Mouse (Mus musculus) liver, embryonic 14.5 days (tissue): ENCODE measurements around the gene Maml1. TPM values are rescaled to one million over a fixed set of nuclear protein-coding genes. Genes with fewer than 3 reads are reported as not detected.

Experiments
- ATAC-seq: fragments of 200-750 bp; cut with Nextera tagmentation; 2 replicates; pipeline ENCODE4 v1.8.0; 2017; ENCODE audit warnings: moderate number of reproducible peaks, mild to moderate bottlenecking, moderate library complexity; ENCODE audit not compliant: insufficient read depth
- DNase-seq, 3 experiments: peaks; one replicate each; pipeline ENCODE4 v3.0.0-alpha.2; 2012 to 2013; ENCODE audit warnings: low read depth in 3 of 3, low spot score in 3 of 3
- H3K27ac ChIP-seq: fragments of 300-500 bp; sonication (generic); 2 replicates; pipeline ENCODE4 v1.5.1; 2014; ENCODE audit warnings: moderate library complexity, mild to moderate bottlenecking, control low read depth, inconsistent platforms
- H3K27me3 ChIP-seq: fragments of 300-500 bp; sonication (generic); 2 replicates; pipeline ENCODE4 v1.6.1; 2014; ENCODE audit warnings: mild to moderate bottlenecking, low read length, moderate library complexity; ENCODE audit not compliant: control insufficient read depth, insufficient read depth
- H3K36me3 ChIP-seq: fragments of 300-500 bp; sonication (generic); replicated peaks from 2 replicates; pipeline ENCODE4 v1.6.1; 2014; ENCODE audit warnings: low read depth; ENCODE audit not compliant: control insufficient read depth, insufficient read depth
- H3K4me1 ChIP-seq, 2 experiments: fragments of 200-500 bp in 1 of 2; fragments of 300-500 bp in 1 of 2; sonication (generic) in 1 of 2; replicated peaks; 2 replicates each; pipeline ENCODE4 v1.6.1; 2012 to 2014; ENCODE audit warnings: antibody characterized with exemption in 1 of 2, inconsistent platforms in 1 of 2, low read length in 1 of 2; ENCODE audit not compliant: control insufficient read depth in 2 of 2, insufficient read depth in 2 of 2
- H3K4me2 ChIP-seq: fragments of 300-500 bp; sonication (generic); 2 replicates; pipeline ENCODE4 v1.6.1; 2014; ENCODE audit warnings: low read depth, mild to moderate bottlenecking, control low read depth, moderate library complexity
- H3K4me3 ChIP-seq, 2 experiments: fragments of 200-500 bp in 1 of 2; fragments of 300-500 bp in 1 of 2; sonication (generic) in 1 of 2; 2 replicates each; pipeline ENCODE4 v1.5.1; 2012 to 2014; ENCODE audit warnings: low read depth in 2 of 2, low read length in 2 of 2, mild to moderate bottlenecking in 2 of 2, control low read depth in 1 of 2, inconsistent platforms in 1 of 2, moderate library complexity in 1 of 2; ENCODE audit not compliant: insufficient read depth in 1 of 2
- H3K9ac ChIP-seq: fragments of 300-500 bp; sonication (generic); replicated peaks from 2 replicates; pipeline ENCODE4 v1.6.1; 2014; ENCODE audit warnings: mild to moderate bottlenecking, control low read depth, moderate library complexity
- H3K9me3 ChIP-seq: fragments of 300-500 bp; sonication (generic); 2 replicates; pipeline ENCODE4 v1.6.1; 2016; ENCODE audit warnings: low read length, mixed read lengths; ENCODE audit not compliant: control insufficient read depth
- CTCF ChIP-seq: IDR thresholded peaks from 2 replicates; pipeline ENCODE4 v1.5.1; 2016; ENCODE audit warnings: antibody characterized with exemption, low read depth, control low read depth
- EP300 ChIP-seq: IDR thresholded peaks from 2 replicates; pipeline ENCODE4 v1.6.1; 2016; ENCODE audit warnings: antibody characterized with exemption, low read depth
- WGBS: fragments of 180-500 bp; shearing (Covaris S2); extraction: QIAGEN DNeasy Blood & Tissue Kit; methylation state at CpG from one replicate; pipeline ENCODE4 v1.1.7; 2014; ENCODE audit not compliant: insufficient replicate concordance; 5-methylcytosine and 5-hydroxymethylcytosine counted together
- polyA plus RNA-seq, 2 experiments: library from polyadenylated mRNA; depleted of rRNA in 1 of 2; stranded (reverse) in 1 of 2; unstranded in 1 of 2; fragments of >200 nt; fragmentation: Nextera tagmentation in 1 of 2; extraction: Ambion mirVana in 1 of 2; gene quantifications; 2 replicates each; pipeline versions ENCODE4 v1.2.1 to v1.2.3; 2012 to 2014

Gene Maml1
- polyA plus RNA-seq, 2 experiments = 1.9 to 3.4 TPM

DNA sequence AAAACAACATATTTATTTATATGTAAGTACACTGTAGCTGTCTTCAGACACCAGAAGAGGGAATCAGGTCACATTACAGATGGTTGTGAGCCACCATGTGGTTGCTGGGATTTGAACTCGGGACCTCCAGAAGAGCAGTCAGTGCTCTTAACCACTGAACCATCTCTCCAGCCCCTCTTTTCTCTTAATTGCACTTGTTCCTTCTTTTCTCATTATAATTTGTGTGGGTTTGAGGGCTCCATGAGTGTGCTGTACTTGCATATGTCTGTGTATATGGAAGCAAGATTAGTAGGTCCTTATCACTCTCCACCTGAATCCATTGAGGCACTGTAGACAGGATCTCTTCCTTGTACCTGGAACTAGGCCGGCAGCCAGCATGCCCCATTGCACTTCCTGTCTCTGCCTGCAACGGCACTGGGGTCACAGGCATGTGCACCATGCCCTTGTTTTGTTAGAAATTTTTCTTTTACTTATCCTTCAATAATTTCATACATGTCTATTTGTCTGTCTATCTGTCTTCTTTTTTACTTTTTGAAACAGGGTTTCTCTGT lies 36.0 kb upstream of the Maml1 start:
- no peak overlapping the region for H3K27ac ChIP-seq
- H3K4me1 ChIP-seq = peaks cover 12 to 13% of the 10 kb centered on the region in 2 experiments
- DNase-seq (no peak), ATAC-seq (no peak)
- no peak overlapping the region for H3K9ac ChIP-seq
- no peaks in the 10 kb centered on the region for H3K36me3 ChIP-seq
- H3K9me3 ChIP-seq = no peaks in the 10 kb centered on the region
- no peak overlapping the region for H3K4me2 ChIP-seq
- 56% methylated on average over 3 of the region's 3 CpGs for WGBS
- no peak overlapping the region for H3K4me3 ChIP-seq
- H3K27me3 ChIP-seq = no peaks in the 10 kb centered on the region
- TF ChIP-seq EP300 (no peak), CTCF (no peak)

DNA sequence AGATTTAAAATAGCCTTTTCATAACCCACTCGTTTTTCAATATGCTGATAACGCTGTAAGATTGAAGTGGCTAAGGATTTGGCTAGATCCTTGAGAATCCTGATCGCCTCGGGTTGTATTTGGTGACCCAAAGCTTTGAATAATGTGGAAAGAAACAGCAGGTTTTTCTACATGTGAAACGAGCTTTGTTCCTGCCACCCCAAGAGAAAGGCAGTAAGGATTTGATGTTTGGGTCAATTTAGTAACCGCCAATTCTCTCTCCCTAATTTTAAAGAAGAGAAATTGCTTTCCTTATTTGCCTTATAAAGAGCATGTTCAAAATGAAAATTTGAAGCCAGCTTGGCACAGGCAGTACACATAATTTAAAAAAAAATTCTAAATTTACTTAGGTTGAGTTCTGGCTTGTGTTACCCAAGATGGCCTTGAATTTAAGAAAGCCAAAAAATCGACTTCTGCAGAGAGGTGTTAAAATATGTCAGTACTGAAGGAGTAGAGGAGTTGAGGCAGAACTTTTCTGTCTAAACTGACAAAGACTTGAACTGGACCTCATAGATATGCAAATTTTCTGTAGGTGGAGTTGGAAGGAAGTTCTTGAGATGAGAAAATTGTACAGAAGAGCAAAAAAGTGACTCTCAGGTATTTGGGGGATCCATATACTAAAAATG lies 34.3 kb upstream of the Maml1 start:
- H3K4me2 ChIP-seq = peak overlapping the region; percentile 98
- peak overlapping the region; percentile 84 for H3K9ac ChIP-seq
- TF ChIP-seq EP300 (0 out of 2 replicates have a peak, but pooled peaks have one; percentile 8), CTCF (no peak)
- H3K27me3 ChIP-seq = no peaks in the 10 kb centered on the region
- H3K4me3 ChIP-seq = peak overlapping the region; percentile 69 to 92
- ATAC-seq (no peak), DNase-seq (peak in 2 of 3 experiments; percentile 9 to 31)
- no peaks in the 10 kb centered on the region for H3K9me3 ChIP-seq
- no peaks in the 10 kb centered on the region; the same call in 1 of the 2 replicates for H3K36me3 ChIP-seq
- peak overlapping the region; percentile 86 for H3K27ac ChIP-seq
- 1% methylated on average over 7 of the region's 7 CpGs for WGBS
- peaks cover 23 to 24% of the 10 kb centered on the region in 2 experiments for H3K4me1 ChIP-seq

- no peaks in the 10 kb centered on the region; the same call in 1 of the 2 replicates for H3K36me3 ChIP-seq
- DNase-seq (peak; percentile 98 to 99 (median 99)), ATAC-seq (peak; percentile 94)
- H3K27me3 ChIP-seq = no peaks in the 10 kb centered on the region
- peaks cover 23 to 24% of the 10 kb centered on the region in 2 experiments for H3K4me1 ChIP-seq
- peak within 1 kb of the TSS; percentile 96 for H3K9ac ChIP-seq
- H3K4me2 ChIP-seq = peak within 1 kb of the TSS; percentile 98
- H3K27ac ChIP-seq = peak within 1 kb of the TSS; percentile 86
- no peaks in the 10 kb centered on the region for H3K9me3 ChIP-seq
- TF ChIP-seq EP300 (peak; percentile 49; the same call in 1 of the 2 replicates), CTCF (0 out of 2 replicates have a peak, but pooled peaks have one; percentile 21)
- under 1% methylated on average over 64 of the region's 64 CpGs for WGBS
- H3K4me3 ChIP-seq = peak within 1 kb of the TSS; percentile 91 to 92
Measured at GRCm38 (mm10) chr11:50325496-50326301, 33.6 kb upstream of the Maml1 start, which contains the start of gene Canx. Gene Canx (minus strand): TSS chr11:50325673.

GRCm38 (mm10) chr11:50324751-50325471 lies 32.8 kb upstream of the Maml1 start:
- DNase-seq (peak; percentile 19 to 41 (median 32)), ATAC-seq (peak; percentile 44)
- H3K27ac ChIP-seq = peak overlapping the region; percentile 76
- H3K4me2 ChIP-seq = peak overlapping the region; percentile 85
- H3K4me3 ChIP-seq = peak overlapping the region; percentile 88 to 91
- under 1% methylated on average over 34 of the region's 34 CpGs for WGBS
- no peak for TF ChIP-seq EP300
- no peak for TF ChIP-seq CTCF
- H3K9ac ChIP-seq = peak overlapping the region; percentile 96
- H3K27me3 ChIP-seq = no peaks in the 10 kb centered on the region
- H3K9me3 ChIP-seq = no peaks in the 10 kb centered on the region
- H3K36me3 ChIP-seq = no peaks in the 10 kb centered on the region; the same call in 1 of the 2 replicates
- peaks cover 23 to 24% of the 10 kb centered on the region in 2 experiments for H3K4me1 ChIP-seq
